Mouse (Mus musculus) thymus, postnatal 10 days (tissue): ENCODE data around the gene Nenf.

Experiments
- DNase-seq, 2 experiments: peaks; one replicate each; pipeline ENCODE4 v3.0.0; 2021; ENCODE audit warnings: low spot score in 2 of 2

Nenf gene

DNA sequence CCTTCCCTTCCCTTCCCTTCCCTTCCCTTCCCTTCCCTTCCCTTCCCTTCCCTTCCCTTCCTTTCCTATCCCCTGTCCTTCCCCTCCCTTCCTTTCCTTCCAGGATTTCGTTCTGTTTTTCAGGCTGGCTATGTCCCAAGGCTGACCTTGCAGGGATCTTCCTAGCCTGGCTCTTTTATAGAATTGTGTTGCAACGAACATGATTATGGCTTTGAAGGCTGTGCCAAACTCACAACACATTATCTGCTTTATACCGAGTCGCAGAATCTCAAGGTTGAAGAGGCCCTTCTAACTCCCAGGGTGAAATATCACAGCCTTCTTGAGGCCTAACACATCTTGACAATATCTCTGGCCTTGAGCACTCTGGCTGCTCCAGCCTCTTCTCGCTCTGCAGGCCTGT, 692 bp upstream of the Nenf start:
- DNase-seq, result no peak

DNA sequence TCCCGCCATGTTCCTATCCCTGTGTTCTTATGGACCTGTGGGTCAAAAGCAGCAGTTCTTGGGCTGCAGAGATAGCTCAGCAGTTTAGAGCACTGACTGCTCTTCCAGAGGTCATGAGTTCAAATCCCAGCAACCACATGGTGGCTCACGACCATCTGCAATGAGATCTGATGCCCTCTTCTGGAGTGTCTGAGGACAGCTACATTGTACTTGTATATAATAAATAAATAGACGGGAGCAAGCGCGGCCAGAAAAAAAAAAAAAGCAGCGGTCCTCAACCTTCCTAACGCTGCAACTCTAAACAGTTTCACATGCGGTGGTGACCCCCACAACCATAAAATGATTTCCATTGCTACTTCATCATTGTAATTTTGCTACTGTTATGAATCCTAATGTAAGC, 1.2 kb downstream of the Nenf start:
- DNase-seq, result no peak

DNA sequence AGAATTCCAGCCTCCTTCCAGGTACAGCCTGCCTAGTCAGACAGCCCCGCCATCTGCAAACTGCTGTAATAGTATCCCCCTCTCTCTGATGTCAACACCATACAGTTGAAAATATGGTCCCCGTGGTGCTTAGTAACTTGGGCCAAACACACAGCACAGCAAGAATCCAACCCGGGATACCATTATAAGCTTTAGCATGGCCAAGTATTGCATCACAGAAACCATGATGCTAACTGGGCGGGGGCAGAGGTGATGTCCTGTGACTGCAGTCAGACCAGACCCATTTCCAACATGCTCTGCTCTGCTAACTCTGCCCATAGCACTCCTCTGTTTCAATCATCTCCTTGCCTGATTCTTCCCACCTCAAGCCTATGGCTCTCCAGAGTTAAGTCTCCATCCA, 4.1 kb downstream of the Nenf start:
- DNase-seq, result no peak

DNA sequence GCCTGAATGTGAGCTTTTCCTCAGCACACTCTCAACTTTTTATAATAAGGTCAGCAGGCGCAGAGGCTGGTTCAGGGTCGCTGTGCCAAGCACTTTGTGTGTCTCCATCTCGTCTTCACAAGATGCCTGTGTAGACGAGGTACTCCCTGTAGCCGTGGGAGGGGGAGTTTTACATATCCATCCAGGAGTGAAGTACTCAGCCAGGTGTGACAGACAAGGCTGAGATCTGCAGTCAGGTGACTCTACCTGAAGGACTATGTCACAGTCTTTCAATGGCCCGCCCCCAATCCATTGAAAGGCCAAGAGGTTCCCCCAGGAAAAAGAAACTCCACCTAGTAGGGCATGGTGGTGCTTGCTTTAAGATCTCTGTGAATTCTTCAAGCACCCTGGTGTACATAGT, 4.8 kb downstream of the Nenf start:
- no peak for DNase-seq

DNA sequence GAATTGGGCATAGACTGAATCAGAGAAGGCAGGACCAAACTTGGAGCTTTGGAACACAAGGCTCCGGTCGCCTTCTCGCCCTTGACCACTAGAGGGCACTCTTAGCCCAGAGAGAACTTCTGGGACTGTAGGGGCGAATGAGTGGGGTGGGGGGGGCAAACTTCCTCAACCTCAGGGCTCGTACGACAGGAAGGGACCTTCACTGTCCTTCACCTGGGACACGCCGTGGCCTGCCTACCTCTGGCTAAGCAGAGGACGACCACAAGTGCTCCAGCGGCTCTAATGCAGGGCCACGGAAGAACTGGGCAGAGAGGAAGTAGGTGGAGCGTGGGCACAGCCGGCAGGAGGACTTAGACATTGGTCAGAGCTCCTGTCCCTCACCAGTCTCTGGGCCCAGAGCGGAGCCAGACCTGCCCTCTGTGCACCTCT, 5.5 kb downstream of the Nenf start:
- peak; percentile 72 to 87 for DNase-seq

DNA sequence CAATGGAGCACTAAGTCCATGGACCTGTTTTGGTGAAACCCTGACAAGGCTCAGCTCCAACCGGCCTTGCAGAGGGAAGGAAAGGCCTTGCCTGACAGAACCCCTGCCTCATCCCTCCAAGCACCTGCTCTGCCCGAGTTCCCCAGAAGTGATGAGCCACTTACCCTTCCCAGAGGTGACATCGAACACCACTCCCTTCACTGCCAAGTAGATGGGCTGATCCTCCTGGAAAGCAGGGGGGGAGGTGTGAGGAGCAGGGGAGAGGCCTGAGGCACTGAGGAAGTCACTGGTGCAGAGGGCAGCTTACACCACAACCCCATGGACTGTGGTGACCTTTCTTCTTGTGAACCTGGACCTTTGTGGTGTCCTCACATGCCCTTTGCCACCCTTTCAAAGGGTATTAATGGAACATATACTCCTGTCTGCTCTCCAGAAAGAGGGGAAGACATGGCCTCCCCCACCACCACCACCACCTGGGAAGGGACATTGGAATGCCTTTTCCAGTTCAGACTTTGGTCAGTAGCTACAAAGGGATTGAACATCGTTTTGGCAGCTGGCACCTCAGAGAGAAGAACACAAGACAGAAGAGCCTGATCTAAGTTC, 6.6 kb downstream of the Nenf start:
- DNase-seq, result no peak

DNA sequence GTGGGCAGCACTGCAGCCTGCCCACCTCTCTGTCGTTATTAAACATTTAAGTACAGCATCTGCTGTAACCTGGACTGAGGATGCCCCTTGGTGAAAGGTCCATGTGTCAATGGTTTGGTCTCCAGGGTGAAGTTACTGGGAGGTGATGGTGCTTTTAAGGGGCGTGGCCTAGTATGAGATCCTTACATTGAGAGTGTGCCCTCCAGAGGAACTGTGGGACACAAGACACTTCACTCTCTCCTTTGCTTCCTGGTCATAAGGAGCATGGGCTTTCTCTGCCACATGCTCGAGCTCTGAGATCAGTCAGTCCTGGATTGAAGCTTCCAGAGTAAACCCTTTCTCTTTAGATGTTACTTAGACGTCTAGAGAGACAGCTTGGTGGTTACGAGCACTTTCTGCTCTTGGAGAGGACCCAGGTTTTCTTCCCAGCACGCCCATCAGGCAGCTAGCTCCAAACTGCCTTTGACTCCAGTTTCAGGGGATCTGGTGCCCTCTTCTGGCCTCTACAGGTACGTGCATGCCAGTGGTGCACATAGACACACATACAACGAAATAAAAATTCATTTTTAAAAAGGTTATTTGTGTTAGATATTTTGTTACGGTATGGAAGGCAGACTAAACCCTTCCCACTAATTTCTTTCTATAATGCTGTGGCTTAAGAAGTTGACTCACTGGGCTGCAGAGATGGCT, 10.1 kb downstream of the Nenf start:
- no peak for DNase-seq

DNA sequence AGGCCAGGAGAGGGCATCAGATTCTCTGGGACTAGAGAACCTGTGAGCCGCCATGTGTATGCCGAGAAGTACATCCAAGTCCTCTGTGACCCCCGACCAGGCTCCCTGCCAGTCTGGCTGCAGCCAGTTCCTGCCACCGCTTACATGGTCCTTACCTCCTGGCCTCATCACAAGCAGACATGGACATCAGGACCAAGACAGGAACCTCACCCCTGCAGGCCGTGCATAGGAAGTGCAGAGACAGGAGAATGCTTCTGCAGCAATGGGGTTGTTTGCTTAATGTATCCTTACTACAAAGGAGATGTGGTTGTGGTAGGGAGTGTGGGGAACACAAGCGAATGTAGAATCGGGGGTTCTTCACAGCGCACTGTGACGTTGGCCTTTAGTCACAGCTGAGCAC, 11.7 kb downstream of the Nenf start:
- DNase-seq, result no peak

DNA sequence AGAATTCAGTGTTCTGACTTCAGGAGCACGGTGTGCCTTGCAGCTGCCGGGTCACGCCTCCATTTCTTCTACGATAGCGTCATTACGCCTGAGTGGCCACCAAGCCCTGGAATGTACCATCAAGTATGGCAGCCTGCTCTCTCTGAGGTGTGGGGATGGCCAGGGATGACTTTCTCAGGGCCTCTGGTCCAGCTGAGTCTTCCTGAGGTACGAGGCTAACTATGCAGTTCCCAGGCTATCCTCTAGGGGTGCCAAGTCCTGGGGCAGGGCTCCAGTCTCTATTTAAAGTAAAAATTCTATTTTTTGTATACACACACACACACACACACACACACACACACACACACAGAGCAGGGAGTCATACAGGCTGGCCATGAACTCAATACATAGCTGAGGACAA, 12.4 kb downstream of the Nenf start:
- no peak for DNase-seq

DNA sequence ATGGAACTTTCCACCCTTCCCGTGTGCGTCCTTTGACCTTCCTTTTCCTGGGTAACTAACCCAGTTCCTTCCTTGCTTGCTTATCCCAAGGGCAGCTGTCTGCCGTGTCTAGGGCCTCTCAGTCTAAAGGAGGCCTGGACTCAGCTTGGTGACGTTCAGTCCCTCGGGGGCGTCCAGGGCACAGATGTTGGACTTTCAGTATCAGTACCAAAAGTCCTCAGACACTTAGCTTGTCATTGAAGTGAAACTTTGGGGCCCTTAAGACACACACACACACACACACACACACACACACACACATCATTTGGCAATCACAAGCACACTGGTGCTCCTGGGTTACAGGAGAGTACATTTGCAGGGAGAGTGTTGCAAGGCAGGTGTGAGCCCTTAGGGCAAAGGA, 13.8 kb downstream of the Nenf start:
- DNase-seq, result no peak

DNA sequence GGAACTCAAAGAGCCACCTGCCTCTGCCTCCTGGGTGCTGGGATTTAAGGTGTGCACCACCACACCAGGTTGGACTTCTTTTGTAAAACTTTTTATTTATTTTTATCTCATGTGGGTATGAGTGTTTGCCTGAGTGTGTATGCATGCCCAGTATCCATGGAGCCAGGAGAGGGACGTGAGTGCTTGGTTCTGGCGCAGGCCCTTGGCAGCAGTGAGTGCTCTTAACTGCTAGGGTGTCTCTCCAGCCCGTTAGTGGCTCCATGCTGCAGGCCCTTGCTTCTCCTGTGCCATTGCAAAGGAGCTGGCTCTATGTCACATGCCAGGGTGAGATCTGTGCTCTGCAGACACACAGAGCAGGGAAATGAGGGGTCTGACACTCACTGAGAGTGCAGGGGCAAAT, 14.3 kb downstream of the Nenf start:
- no peak for DNase-seq

DNA sequence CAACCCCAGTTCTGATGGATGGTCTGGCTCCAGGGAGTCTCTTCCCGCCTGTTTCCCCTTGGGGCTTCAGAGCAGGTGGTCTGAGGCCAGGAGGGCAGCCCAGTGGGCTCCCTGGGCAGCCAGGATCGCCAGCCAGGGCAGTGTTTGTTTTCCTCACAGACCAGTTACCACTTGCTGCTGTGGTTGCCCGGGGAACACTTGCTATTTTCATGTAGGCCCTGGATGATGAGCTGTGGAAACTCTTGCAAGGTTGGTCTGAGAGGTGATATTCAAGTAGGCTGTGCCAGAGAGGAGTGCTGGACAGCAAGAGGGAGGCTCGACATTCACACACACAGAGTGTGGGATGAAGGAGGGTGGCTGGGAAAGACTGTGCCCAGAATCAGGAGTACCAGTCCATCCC, 16.1 kb downstream of the Nenf start:
- DNase-seq, result no peak

DNA sequence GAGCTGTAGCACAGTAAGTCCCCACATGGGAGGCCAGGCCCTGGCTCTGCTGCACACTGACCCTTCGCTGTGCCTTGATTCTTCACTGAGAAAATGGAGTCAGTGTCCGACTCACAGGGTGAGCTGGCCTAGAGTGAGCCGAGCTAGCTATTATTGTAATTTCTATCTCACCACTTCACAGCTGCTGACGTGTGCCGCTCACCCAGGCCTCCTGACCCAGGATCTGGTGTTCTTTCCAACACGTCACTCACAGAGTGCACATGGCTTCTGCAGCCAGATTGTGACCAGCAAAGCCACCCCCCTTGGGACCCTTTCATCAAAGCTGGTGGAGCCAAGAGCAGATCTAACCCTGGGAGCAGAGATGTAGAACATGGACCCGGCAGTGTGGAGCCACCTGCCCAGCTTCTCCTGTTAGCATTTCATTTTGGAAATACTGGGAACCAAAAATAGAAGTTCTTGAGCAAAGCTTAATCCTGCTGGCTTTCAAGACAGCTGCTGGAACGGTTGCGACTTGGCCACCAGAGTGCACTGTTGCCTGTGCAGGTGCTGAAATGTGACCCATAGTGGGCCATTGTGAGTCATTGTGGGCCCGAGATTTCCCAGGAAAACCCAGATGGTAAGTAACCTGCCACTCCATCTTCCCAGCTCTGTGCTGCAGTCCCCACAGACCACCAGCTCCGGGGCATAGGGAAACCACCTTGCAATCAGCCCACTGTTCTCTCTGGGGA, 18.6 kb downstream of the Nenf start:
- peak in 1 of 2 experiments; percentile 31 for DNase-seq

DNA sequence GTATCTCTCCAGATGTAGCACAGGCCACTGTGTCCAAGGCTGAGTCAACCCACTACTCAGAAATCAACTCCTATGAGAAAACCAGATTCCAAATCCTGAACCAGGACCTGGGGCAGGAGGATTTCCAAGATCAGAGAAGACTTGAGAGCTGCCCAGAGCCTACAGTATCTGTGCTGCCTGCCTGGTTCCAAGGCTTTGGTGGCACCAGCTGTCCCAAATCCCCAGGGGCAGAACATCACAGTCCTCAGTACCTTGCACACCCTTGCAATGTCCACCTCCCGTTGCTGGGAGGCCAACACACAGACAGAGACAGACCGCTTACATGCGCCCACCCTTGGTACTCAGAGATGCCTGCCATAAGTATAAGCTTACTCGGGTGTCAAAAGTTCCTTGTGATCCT, 19.7 kb downstream of the Nenf start:
- no peak for DNase-seq

DNA sequence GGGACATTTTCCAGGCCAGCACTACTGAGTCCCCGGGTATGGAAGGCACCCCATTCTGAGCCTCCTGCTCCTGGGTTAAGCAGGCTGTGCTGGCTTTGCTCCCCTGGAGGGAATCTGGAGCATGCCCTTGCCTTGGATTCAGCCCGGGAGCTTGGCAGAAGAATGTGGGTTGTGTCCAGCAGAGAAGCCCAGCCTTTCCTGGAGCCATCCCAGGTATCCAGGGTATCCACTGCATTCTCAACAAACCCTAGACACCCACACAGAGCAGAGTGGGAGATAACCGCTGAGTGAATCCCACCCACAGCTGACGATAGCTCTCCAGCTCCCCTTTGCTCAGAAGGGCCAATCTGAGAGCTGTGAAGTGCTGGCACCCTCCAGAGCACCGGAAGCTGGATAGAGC, 21.5 kb downstream of the Nenf start:
- DNase-seq, result no peak

DNA sequence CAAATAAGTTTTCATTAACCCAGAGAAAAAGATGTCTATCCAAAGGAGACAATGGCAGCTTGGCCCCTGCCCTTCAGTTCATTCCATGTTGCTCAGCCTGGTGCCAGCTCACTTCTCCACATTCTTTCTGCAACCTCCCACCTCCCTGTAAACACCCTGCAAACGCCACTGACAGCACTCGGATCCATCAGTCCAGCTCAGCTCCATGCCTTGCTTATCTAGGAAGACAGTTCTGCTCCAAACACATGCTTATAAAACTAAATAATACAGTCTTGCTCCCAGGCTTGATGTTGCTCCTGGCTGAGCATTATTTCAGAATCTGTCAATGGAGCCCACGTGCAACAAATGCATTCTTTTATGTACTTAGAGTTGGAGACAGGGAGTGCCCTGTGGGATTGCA, 22.2 kb downstream of the Nenf start:
- DNase-seq, result no peak

DNA sequence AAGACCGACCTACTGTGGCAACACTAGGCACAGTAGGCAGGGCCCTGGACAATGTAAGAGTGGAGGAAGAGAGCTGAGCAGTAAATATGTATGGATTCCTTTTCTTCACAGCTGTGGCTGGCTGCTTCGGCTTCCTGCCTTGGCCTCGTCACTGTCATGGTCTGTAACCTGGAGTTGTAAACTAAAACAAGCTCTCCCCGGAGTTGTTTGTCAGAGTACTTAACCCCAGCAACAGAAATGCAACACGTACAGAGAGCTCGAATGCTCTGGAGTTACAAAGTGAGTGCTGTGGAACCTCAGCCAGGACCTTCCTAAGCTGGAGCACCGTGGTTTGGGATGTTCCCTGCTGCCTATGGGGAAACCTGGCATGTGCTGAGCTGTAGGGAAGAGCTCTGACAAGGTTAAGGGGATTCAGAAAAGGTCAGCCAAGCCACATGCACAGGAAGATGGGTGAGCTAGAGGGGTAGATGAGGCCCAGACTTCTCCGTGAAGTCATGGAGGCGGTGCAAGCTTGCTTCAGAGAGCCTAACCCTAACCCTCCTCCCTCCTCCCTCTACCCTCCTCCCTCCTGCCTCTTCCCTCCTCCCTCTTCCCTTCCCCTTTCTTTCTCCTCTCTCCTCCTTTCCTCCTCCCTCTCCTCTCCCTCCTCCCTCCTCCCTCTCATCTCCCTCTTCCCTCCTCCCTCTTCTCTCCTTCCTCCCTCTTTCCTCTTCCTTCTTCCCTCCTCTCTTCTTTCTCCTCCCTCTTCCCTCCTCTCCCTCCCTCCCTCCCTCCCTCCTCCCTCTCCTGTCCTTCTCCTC, 23.8 kb downstream of the Nenf start:
- DNase-seq, result no peak

DNA sequence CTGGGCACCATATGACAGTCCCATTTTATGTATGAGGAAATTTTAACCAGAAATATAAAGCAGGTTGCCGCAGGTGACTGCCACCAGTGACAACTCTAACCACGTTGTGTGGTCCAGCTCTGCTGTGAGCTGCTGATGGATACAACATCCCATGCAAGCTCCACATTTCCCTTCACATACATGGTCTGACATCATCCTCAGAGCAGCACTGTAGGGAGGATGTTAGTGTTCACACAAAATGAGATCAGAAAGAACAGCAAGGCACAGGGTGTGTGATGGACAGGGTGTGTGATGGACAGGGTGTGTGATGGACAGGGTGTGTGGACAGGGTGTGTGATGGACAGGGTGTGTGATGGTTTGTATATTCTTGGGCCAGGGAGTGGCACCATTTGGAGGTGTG, 24.9 kb downstream of the Nenf start:
- DNase-seq, result no peak

DNA sequence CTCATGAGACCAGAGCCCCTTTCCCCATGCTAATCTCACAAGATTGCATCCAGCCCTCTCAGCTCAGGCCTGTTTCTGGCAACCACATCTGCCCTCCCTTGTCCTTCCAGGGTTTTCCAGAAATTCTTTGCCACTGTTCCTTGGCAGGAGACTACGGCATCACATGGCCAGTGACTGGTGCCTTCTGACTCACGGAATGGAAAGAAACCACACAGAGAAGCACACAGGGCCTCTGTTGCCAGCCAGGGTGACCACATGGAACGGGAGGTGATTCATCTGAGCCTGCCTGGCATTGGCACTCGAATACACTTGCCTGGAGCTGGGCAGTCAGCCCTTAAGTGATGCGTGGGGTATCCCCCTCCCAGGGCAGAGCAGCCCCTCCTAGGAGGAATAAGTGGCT, 25.6 kb downstream of the Nenf start:
- no peak for DNase-seq

DNA sequence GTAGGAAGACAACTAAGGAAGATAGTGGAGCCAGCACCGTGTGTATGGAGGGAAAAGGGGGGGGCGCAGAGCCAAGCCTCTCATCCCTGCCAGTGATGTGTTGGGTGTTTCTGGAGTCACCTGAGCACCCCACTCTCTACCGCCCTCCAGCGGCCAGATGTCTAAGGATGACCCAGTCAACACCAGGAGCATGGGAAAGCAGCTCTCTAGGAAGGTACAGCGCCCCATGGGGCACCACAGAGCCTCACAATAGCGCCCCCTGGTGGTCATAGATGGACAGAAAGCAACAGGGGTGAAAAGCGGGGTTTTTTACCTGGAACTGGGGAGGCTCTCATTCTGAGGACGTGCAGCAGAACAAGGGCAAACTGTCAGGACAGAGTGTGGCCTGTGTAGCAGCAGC, 29.2 kb downstream of the Nenf start:
- peak; percentile 33 to 71 for DNase-seq

DNA sequence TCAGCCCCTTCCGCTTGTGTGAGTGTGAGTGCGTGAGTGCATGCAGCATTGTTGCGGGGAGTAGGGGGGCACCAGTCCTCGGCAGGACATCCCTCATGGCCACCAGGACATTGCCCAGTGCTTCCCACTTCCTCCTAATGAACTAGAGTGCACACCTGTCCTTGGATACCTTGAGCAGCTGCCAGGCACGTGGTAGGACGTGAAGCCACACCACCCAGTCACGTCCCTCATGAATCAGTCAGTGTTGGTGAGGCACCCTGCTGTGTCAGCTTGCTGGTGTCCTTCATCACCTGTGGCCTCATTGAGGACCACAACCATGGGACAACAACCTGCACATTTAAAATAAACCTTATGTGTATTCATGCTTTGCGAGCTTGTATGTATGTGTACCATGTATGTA, 33.5 kb downstream of the Nenf start:
- no peak for DNase-seq
